Mouse (Mus musculus): ENCODE results near the gene Suv39h2. TPM values are rescaled to one million over a fixed set of nuclear protein-coding genes. Genes with fewer than 3 reads are reported as not detected.

Suv39h2 gene
- 4.5 and 8.2 TPM in 2 replicates for polyA plus RNA-seq (2011; ENCODE audit: insufficient read length, low read depth, missing spikeins)

DNA sequence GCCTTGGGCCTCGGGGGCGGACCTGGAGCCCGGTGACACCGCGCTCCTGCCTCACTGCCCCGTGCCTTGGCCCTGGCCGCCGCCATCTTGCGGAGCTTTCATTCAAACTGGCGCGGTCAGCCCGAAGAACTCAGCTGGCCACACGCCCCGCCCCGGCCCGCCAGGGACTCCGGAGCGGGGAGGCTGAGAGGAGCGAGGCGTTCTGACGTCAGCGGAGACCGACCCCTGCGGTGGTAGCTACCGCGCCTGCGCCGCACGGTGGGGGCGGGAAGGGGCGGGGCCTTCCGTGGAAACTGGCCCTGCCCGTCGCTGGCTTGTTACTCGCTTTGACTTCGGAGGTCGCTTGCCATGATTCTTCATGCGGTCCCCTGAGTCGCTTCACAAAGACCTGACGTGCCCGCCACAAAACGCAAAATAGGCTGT, at the start of gene Suv39h2:
Suv39h2 (minus strand) TSS at position 171 of the 423 bp plus-strand sequence.
- Histone ChIP-seq H3K4me3 (ENCODE audit: insufficient read depth, low read length) (peak within 1 kb of the TSS; percentile 65), H3K4me1 (ENCODE audit: control insufficient read depth, insufficient read depth, low read length) (0 out of 2 replicates have a peak, but pooled peaks cover 3% of the 10 kb centered on the region), H3K27ac (ENCODE audit: insufficient read depth, low read length) (peak within 1 kb of the TSS; percentile 10)
- peak; percentile 86 for TF ChIP-seq POLR2A (IDR thresholded peaks at IDR 0.05; ENCODE audit: low read depth, low read length)
- TF ChIP-seq CTCF (IDR thresholded peaks at IDR 0.05; ENCODE audit: borderline replicate concordance, insufficient read depth, low read length): no peak

DNA sequence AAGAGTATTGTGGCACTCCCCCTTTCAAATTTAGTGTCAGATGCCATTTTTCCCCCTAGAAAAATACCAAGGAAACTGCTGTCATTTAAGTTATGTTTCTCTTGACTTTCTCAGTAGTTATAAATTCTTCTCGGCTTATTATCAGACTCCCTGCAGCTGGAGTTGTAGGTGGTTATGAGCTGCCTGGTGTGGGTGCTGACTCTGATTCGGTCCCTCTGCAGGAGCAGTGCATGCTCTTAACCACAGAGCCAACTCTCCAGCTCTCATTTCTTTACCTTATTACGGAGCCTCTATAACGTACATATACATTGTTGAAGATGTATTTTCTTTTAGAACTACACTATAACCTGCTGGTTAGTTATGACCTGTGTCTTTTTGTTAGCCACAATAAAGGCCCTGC, 47.7 kb upstream of the Suv39h2 start:
- H3K4me3 ChIP-seq (ENCODE audit: insufficient read depth, low read length): no peak overlapping the region
- no peak for TF ChIP-seq CTCF (IDR thresholded peaks at IDR 0.05; ENCODE audit: borderline replicate concordance, insufficient read depth, low read length)
- TF ChIP-seq POLR2A (IDR thresholded peaks at IDR 0.05; ENCODE audit: low read depth, low read length): no peak
- H3K4me1 ChIP-seq (ENCODE audit: control insufficient read depth, insufficient read depth, low read length): no peaks in the 10 kb centered on the region
- no peak overlapping the region for H3K27ac ChIP-seq (ENCODE audit: insufficient read depth, low read length)

DNA sequence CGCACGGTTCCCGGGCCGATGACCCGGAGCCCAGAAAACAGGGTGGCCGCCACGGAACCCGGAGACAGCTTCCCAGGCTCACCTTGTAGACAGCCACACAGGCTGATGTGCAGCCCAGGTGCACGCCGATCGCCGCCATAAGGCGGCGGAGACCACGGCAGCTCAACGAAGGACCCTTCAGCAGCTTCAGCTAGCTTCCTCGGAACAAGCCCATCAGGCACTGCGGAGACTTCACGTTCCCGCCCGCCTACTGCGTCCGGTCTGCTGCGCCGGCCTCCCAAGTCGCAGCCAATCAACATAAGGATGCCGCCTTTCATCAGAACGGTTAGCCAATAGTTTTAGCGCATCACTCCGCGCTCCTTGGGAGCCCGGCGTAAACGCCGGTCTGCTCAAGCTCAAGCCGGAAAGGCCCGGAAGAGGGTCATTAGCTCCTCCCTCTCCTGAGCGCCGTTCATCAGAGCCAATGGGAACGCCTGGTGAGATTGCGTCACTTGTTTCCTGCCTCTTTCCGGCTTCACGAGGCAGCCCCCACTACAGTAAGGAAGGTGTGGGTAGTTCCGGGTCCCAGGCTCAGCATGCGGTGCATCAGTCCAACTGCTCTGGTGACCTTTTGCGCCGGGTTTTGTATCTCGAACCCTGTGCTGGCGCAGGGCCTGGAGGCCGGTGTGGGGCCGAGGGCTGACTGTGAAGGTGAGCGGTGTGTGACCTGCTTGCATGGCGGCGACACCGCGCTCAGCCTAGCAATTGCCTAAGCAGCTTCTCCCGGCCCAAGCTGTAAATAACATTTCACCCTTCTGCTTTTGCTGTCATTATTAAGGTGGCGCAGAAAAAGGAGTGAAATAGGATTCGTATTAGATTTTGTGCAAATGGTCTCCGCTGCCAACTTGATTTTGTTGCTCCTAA, 38.0 kb upstream of the Suv39h2 start, which contains the start of the genes Gm45902, Hspa14 and Cdnf:
Gm45902 (minus strand) TSS at position 239 of the 903 bp plus-strand sequence.
Hspa14 (minus strand) TSS at position 263 of the 903 bp plus-strand sequence.
Cdnf (plus strand) TSS at position 479 of the 903 bp plus-strand sequence.
- TF ChIP-seq CTCF (IDR thresholded peaks at IDR 0.05; ENCODE audit: borderline replicate concordance, insufficient read depth, low read length): no peak
- TF ChIP-seq POLR2A (IDR thresholded peaks at IDR 0.05; ENCODE audit: low read depth, low read length): peak; percentile 82
- Histone ChIP-seq H3K4me1 (ENCODE audit: control insufficient read depth, insufficient read depth, low read length) (peaks cover 4% of the 10 kb centered on the region; the same call in 1 of the 2 replicates), H3K4me3 (ENCODE audit: insufficient read depth, low read length) (peak within 1 kb of the TSS; percentile 72), H3K27ac (ENCODE audit: insufficient read depth, low read length) (no peak within 1 kb of the TSS)

DNA sequence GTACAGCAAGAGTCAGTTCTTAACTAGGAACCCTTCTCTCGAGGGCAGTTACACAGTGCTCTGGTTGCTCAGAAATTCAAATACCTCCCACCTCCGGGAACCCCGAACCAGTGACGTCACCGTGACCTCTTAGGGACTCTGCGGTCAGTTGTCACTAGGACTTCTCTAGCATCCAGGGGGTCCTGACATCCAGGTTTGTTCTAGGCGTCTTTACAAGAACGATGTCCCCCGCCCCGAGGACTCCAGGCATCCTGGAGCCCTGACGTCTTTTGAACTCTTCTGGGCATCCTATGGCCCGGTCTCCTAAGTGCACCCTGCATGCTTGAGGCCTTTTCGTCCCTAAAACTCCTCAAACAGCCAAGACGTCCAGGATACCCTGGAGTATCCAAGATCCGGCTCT, 37.2 kb upstream of the Suv39h2 start:
- no peak for TF ChIP-seq POLR2A (IDR thresholded peaks at IDR 0.05; ENCODE audit: low read depth, low read length)
- H3K4me1 ChIP-seq (ENCODE audit: control insufficient read depth, insufficient read depth, low read length): peaks cover 4% of the 10 kb centered on the region; the same call in 1 of the 2 replicates
- no peak overlapping the region for H3K27ac ChIP-seq (ENCODE audit: insufficient read depth, low read length)
- peak overlapping the region; percentile 72 for H3K4me3 ChIP-seq (ENCODE audit: insufficient read depth, low read length)

DNA sequence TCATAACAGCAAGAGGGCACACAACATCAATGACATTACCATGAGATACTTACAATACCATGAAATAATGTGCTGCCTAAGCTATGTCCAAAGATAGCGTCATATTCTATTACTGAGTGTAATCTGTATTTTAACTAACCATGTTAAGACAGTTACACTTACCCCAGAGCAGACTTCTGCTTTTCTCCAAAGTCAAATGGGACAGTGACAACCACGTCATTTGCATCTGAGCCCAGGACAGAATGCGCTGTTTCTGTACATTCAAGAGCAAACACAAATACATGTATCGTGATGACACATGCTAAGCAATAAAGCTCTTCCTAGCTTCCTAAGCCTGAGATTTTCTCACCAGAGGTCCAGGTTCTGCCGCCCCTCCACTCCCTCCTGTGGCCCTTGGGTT, 26.1 kb upstream of the Suv39h2 start:
- no peak for TF ChIP-seq POLR2A (IDR thresholded peaks at IDR 0.05; ENCODE audit: low read depth, low read length)
- TF ChIP-seq CTCF (IDR thresholded peaks at IDR 0.05; ENCODE audit: borderline replicate concordance, insufficient read depth, low read length): no peak
- H3K4me3 ChIP-seq (ENCODE audit: insufficient read depth, low read length): no peak overlapping the region
- H3K4me1 ChIP-seq (ENCODE audit: control insufficient read depth, insufficient read depth, low read length): no peaks in the 10 kb centered on the region
- H3K27ac ChIP-seq (ENCODE audit: insufficient read depth, low read length): no peak overlapping the region

DNA sequence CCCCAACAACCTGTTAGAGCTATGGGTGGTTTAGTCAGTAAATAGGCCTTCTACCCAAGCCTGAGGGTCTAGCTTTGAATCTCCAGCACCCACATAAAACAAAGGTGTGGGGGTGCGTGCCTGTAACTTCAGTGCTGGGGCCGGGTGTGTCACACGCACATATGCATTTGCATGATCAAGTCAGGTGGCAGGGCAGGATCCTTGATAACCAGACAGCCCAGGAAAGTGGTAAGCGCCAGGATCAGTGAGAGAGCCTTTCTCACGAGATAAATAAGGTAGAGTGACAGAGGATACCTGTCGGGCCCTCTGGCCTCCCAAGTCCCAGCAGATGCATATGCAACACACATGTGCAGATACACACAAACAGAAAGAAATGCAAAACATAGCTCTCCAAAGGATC, 24.7 kb upstream of the Suv39h2 start:
- Histone ChIP-seq H3K4me3 (ENCODE audit: insufficient read depth, low read length) (no peak overlapping the region), H3K27ac (ENCODE audit: insufficient read depth, low read length) (no peak overlapping the region), H3K4me1 (ENCODE audit: control insufficient read depth, insufficient read depth, low read length) (no peaks in the 10 kb centered on the region)
- TF ChIP-seq CTCF (IDR thresholded peaks at IDR 0.05; ENCODE audit: borderline replicate concordance, insufficient read depth, low read length) (no peak), POLR2A (IDR thresholded peaks at IDR 0.05; ENCODE audit: low read depth, low read length) (no peak)

DNA sequence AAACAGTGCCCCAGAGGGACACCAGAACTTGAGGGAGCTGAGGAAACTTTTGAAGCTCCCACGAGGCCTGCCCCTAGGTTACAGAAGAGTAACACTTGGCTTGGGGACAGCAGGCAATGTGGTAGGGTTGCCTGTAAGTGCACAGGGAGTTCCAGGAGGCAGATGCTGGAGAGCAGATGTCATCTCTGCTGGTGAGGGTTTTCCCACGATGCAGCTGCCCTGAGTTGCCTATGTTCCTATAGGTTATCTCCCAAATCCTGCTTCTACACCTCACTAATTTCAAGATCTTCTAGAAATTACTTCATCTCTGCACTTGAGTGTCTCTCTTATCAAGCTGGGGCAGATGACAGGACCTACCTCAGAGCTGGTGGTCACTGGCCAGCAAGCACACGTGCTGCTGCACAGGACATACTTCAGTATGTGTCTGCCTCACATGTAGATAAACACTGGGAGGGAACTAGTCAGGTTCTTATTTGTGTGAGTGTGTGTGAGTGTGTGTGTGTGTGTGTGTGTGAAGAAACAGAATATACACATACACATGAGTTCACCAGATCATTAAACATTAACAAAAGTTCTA, 19.1 kb upstream of the Suv39h2 start:
- TF ChIP-seq CTCF (IDR thresholded peaks at IDR 0.05; ENCODE audit: borderline replicate concordance, insufficient read depth, low read length) (no peak), POLR2A (IDR thresholded peaks at IDR 0.05; ENCODE audit: low read depth, low read length) (no peak)
- H3K4me3 ChIP-seq (ENCODE audit: insufficient read depth, low read length): no peak overlapping the region
- no peak overlapping the region for H3K27ac ChIP-seq (ENCODE audit: insufficient read depth, low read length)
- no peaks in the 10 kb centered on the region for H3K4me1 ChIP-seq (ENCODE audit: control insufficient read depth, insufficient read depth, low read length)

DNA sequence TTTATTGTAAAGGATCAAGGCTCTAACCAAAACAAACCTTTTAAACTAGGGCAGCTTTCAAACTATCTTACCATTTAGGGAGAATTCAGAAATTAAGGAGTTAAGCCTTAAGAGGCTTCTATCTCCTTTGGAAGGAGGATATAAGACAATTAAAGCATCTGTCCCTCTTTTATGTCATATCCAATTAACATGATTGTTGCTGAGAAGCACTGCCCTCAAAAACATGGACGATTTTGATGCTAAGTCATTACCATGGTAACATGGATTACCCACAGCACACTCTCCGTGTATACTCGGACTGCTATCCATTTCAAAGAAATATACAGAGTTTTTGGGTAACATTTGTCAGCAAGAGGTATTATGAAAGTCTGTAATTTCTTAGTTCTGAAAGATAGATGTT, 15.0 kb upstream of the Suv39h2 start:
- no peak for TF ChIP-seq POLR2A (IDR thresholded peaks at IDR 0.05; ENCODE audit: low read depth, low read length)
- TF ChIP-seq CTCF (IDR thresholded peaks at IDR 0.05; ENCODE audit: borderline replicate concordance, insufficient read depth, low read length): no peak
- Histone ChIP-seq H3K27ac (ENCODE audit: insufficient read depth, low read length) (no peak overlapping the region), H3K4me1 (ENCODE audit: control insufficient read depth, insufficient read depth, low read length) (no peaks in the 10 kb centered on the region), H3K4me3 (ENCODE audit: insufficient read depth, low read length) (no peak overlapping the region)

DNA sequence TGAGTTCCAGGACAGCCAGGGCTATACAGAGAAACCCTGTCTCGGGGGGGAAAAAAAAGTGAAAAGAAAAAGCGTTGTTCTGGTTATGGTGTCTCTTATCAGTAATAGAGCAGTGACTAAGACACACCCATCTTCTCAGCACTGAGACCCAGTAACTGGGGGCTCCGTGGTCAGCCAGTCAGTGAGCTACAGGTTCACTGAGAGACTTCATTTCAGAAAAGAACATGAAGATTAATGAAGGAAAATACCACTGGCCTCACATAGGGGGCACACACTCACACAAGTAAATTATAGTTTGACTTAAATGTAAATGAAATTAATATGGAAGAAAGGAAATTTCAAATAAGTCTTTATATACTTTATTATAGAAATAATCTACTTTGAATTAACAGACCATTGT, 5.4 kb upstream of the Suv39h2 start:
- H3K27ac ChIP-seq (ENCODE audit: insufficient read depth, low read length): no peak overlapping the region

More for the DNA sequence above, 5.4 kb upstream of the Suv39h2 start:
- Histone ChIP-seq H3K4me1 (ENCODE audit: control insufficient read depth, insufficient read depth, low read length) (0 out of 2 replicates have a peak, but pooled peaks cover 3% of the 10 kb centered on the region), H3K4me3 (ENCODE audit: insufficient read depth, low read length) (no peak overlapping the region)
- no peak for TF ChIP-seq POLR2A (IDR thresholded peaks at IDR 0.05; ENCODE audit: low read depth, low read length)
- TF ChIP-seq CTCF (IDR thresholded peaks at IDR 0.05; ENCODE audit: borderline replicate concordance, insufficient read depth, low read length): no peak

Data from embryonic fibroblast, embryonic 13.5 days (primary cell).